Mouse (Mus musculus) layer of hippocampus, adult 6 months (tissue): ENCODE measurements around the gene Ccdc65. TPM values are rescaled to one million over a fixed set of nuclear protein-coding genes. Genes with fewer than 3 reads are reported as not detected.

Experiments used
- long read RNA-seq, 2 experiments: library from polyadenylated mRNA; unstranded; transcript quantifications; one replicate each; pipeline ENCODE4 v2.0.0; 2019 to 2020
- polyA plus RNA-seq: library from polyadenylated mRNA; unstranded; fragments of <200 nt; fragmentation: Nextera tagmentation; gene quantifications from 2 replicates; pipeline ENCODE4 v1.2.3, GENCODE M21; 2021

Gene Ccdc65
- polyA plus RNA-seq = 8.4 and 9.0 TPM in 2 replicates
- long read RNA-seq, experiment 1, transcript Ccdc65-201 (8 exons, 1,900 nt) = major isoform, 10 of 14 reads
- long read RNA-seq, experiment 1, partial matches to known transcripts = 2 of 14 reads
- long read RNA-seq, experiment 1, other reads (novel, unspliced or antisense) = 1 of 14 reads
- long read RNA-seq, experiment 2, transcript Ccdc65-201 (8 exons, 1,900 nt) = major isoform, 33 of 34 reads
- long read RNA-seq, experiment 2, partial matches to known transcripts = 0 of 34 reads
- long read RNA-seq, experiment 2, other reads (novel, unspliced or antisense) = 1 of 34 reads

GRCm38 (mm10) chr15:98707766-98708372 lies at the start of gene Ccdc65:
Gene Ccdc65 (plus strand): TSS chr15:98708207.

GRCm38 (mm10) chr15:98662567-98663545 lies 45.2 kb upstream of the Ccdc65 start, which contains the start of gene Ddx23:
Gene Ddx23 (minus strand): TSS chr15:98662894.

GRCm38 (mm10) chr15:98676940-98677728 lies 30.9 kb upstream of the Ccdc65 start, which contains the start of gene Rnd1:
Gene Rnd1 (minus strand): TSS chr15:98677461.

GRCm38 (mm10) chr15:98727443-98728321 lies 19.7 kb downstream of the Ccdc65 start, which contains the start of gene Fkbp11:
Gene Fkbp11 (minus strand): TSS chr15:98728198.

GRCm38 (mm10) chr15:98762670-98763529 lies 54.9 kb downstream of the Ccdc65 start, which contains the start of gene Arf3:
Gene Arf3 (minus strand): TSS chr15:98763214.

Other genes with a start within 250 kb of the Ccdc65 start
- not detected in 2 replicates for gene OR5BS1P, start 238.3 kb upstream of the Ccdc65 start, polyA plus RNA-seq
- not detected in 2 replicates for gene Lalba, start 225.5 kb upstream of the Ccdc65 start, polyA plus RNA-seq
- gene Olfr279, start 215.8 kb upstream of the Ccdc65 start, polyA plus RNA-seq = not detected in 2 replicates
- gene Kansl2, start 173.9 kb upstream of the Ccdc65 start, polyA plus RNA-seq = 40.8 and 44.3 TPM in 2 replicates
- 21.9 and 24.8 TPM in 2 replicates for gene Ccnt1, start 137.3 kb upstream of the Ccdc65 start, polyA plus RNA-seq
- 0.30 TPM in 1 of 2 replicates, not detected in the other for gene 4930415O20Rik, start 137.2 kb upstream of the Ccdc65 start, polyA plus RNA-seq
- 3.9 and 4.7 TPM in 2 replicates for gene Adcy6, start 98.1 kb upstream of the Ccdc65 start, polyA plus RNA-seq
- 44.4 and 44.8 TPM in 2 replicates for gene Cacnb3, start 77.4 kb upstream of the Ccdc65 start, polyA plus RNA-seq
- gene Ddx23, start 45.3 kb upstream of the Ccdc65 start, polyA plus RNA-seq = 19.6 and 27.9 TPM in 2 replicates
- 4.3 and 4.9 TPM in 2 replicates for gene Rnd1, start 30.7 kb upstream of the Ccdc65 start, polyA plus RNA-seq
- 3.1 and 4.6 TPM in 2 replicates for gene Fkbp11, start 20.0 kb downstream of the Ccdc65 start, polyA plus RNA-seq
- gene Arf3, start 55.0 kb downstream of the Ccdc65 start, polyA plus RNA-seq = 93.9 and 99.4 TPM in 2 replicates
- not detected in 2 replicates for gene Wnt10b, start 69.9 kb downstream of the Ccdc65 start, polyA plus RNA-seq
- gene Wnt1, start 81.7 kb downstream of the Ccdc65 start, polyA plus RNA-seq = 0.72 and 1.0 TPM in 2 replicates
- 118 TPM in 2 replicates for gene Ddn, start 101.3 kb downstream of the Ccdc65 start, polyA plus RNA-seq
- gene Prkag1, start 123.3 kb downstream of the Ccdc65 start, polyA plus RNA-seq = 66.5 and 71.5 TPM in 2 replicates
- gene Kmt2d, start 163.0 kb downstream of the Ccdc65 start, polyA plus RNA-seq = 18.0 and 18.2 TPM in 2 replicates
- 6.5 and 10.1 TPM in 2 replicates for gene Rhebl1, start 186.3 kb downstream of the Ccdc65 start, polyA plus RNA-seq
- gene Dhh, start 190.3 kb downstream of the Ccdc65 start, polyA plus RNA-seq = 0.08 and 0.19 TPM in 2 replicates
- gene Lmbr1l, start 210.0 kb downstream of the Ccdc65 start, polyA plus RNA-seq = 0.29 and 1.7 TPM in 2 replicates
- gene Tuba1b, start 226.4 kb downstream of the Ccdc65 start, polyA plus RNA-seq = 1,496 and 1,539 TPM in 2 replicates
- 0.53 TPM in 1 of 2 replicates, not detected in the other for gene Gm49450, start 245.3 kb downstream of the Ccdc65 start, polyA plus RNA-seq
- gene Tuba1a, start 245.5 kb downstream of the Ccdc65 start, polyA plus RNA-seq = 3,348 and 3,759 TPM in 2 replicates